Mouse (Mus musculus) spleen, postnatal 4 days (tissue): ENCODE results near the gene Sec14l2.
A peak's percentile ranks its signal among the peaks of the same experiment; 100 is the strongest.

ENCODE experiments used
- DNase-seq, 2 experiments: peaks; one replicate each; pipeline ENCODE4 v3.0.0; 2022; ENCODE audit warnings: low spot score in 2 of 2

Sec14l2 gene

DNA sequence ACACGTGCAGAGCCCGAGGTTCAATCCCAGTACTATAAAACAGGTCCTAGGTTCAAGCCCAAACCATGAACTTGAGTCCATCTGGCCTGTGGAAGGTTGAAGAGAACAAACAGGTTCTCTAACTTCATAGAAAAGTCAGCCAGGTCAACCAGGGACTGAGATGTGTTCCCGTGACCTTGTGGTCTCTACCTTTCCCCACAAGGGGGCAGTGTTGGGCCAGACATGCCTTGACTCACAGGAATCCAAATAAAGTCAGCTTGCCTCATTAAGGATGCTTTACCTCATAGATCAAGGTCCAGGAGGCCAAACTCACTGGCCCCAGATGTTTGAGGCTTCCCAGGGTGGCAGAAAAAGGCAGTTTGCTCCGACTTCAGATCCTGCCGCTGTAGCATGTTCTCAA is 69.6 kb downstream of the Sec14l2 start:
- DNase-seq: peak; percentile 54 to 85

DNA sequence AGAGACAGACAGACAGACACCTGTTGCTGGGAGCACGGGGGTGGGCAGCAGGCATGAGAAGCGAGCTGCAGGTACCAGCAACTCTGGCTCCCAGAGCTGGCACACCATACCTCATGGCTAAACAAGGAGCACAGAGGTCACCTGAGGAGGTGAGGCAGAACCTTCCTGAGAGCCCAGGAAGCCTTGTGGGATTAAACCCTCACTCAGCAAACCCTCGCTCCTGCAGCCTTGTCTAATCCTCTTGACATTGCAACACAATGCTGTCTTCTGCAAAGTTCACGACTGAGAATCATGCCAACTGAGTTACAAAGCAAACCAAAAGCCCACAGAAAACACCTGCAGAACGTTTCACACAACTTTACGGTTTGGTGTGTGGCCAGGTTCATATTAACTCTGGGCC is 74.8 kb downstream of the Sec14l2 start:
- DNase-seq: no peak

DNA sequence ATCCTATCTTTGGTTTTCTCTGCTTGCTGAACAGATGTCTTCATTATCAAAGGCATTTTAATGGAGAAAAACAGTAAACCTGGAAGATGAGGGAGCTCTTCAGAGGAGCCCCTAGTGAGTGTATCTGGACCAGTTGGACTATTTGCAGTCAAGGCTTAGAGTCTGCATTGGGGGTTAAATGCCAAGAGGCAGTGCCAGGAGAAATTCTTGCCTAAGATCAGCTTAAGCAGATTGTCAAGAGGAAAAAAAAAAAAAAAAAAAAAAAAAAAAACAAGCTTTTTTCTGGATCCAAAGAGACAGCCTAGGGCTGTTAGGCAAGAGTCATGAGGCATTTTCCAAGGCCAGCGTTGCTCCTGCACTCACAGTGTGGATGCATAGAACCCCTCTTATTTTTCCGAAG is 75.4 kb downstream of the Sec14l2 start:
- DNase-seq: no peak
